Mouse (Mus musculus) monocyte, adult 59 days (primary cell): Measurements from ENCODE around the gene Atf6. TPM values are rescaled to one million over a fixed set of nuclear protein-coding genes. Genes with fewer than 3 reads are reported as not detected.

ENCODE experiments used
- total RNA-seq, 2 experiments: library from RNA; stranded (reverse); gene quantifications; one replicate each; pipeline ENCODE4 v1.2.4; 2023

Gene Atf6
- total RNA-seq = 10 to 100 TPM; 59.9 to 63.1 TPM

DNA sequence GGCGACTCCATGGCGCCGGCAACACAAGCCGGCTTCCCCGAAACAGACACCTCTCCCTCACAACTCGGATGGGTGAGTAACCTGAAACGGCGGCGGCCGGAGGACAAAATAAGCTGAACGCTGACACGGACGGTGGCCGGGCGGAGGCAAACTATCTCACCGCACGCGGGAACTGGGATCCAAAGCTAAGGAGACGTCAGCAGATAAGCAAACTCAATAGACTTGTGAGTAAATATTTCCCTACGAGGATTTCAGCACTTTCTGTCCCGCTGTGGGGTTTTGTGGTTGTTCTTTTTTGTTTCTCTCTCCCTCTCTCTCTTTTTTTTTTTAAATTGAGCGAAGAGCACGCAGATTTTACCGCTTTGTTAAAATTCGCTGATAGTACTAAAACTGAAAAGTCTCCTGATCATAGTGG lies at the start of gene Atf6:
Gene Atf6 (minus strand): TSS at position 81 of the 415 bp plus-strand sequence.

GRCm38 (mm10) chr1:170912891-170913615 lies 45.5 kb upstream of the Atf6 start, which contains the start of gene Fcrlb:
Gene Fcrlb (minus strand): TSS chr1:170912941.

GRCm38 (mm10) chr1:170884978-170885561 lies 17.5 kb upstream of the Atf6 start, which contains the start of the genes Gm26620 and Dusp12:
Gene Gm26620 (plus strand): TSS chr1:170885065.
Gene Dusp12 (minus strand): TSS chr1:170885540.

Other genes with a start within 250 kb of the Atf6 start
- gene Olfml2b, start 223.2 kb downstream of the Atf6 start, total RNA-seq = 1 to 10 TPM; 1.0 to 1.5 TPM
- gene Gm26620, start 17.3 kb upstream of the Atf6 start, total RNA-seq = under 1 TPM in 1 of 2 experiments, not detected in 1; 0.63 TPM
- gene Dusp12, start 17.8 kb upstream of the Atf6 start, total RNA-seq = 10 to 100 TPM; 10.5 to 18.4 TPM
- under 1 TPM in 1 of 2 experiments, not detected in 1; 0.89 TPM for gene Fcrlb, start 45.2 kb upstream of the Atf6 start, total RNA-seq
- gene Fcrla, start 59.8 kb upstream of the Atf6 start, total RNA-seq = 1 to 10 TPM; 1.4 to 2.5 TPM
- gene Fcgr2b, start 108.8 kb upstream of the Atf6 start, total RNA-seq = 100 to 1,000 TPM; 211 to 238 TPM
- gene Fcgr4, start 151.1 kb upstream of the Atf6 start, total RNA-seq = 100 to 1,000 TPM in 1 of 2 experiments, 10 to 100 TPM in 1; 79.6 to 109 TPM
- 100 to 1,000 TPM; 435 to 496 TPM for gene Fcgr3, start 197.2 kb upstream of the Atf6 start, total RNA-seq
- gene Cfap126, start 246.1 kb upstream of the Atf6 start, total RNA-seq = 1 to 10 TPM; 2.3 to 4.7 TPM